Mouse (Mus musculus) stomach, postnatal 0 days (tissue): ENCODE data around the gene Alox15.
A peak's percentile ranks its signal among the peaks of the same experiment; 100 is the strongest.

Source experiments
- CTCF ChIP-seq: IDR thresholded peaks from 2 replicates; pipeline ENCODE4 v1.5.1; 2016; ENCODE audit warnings: antibody characterized with exemption, low read depth, mild to moderate bottlenecking, moderate library complexity
- EP300 ChIP-seq: optimal IDR thresholded peaks from 2 replicates; pipeline ENCODE3; 2016; ENCODE audit warnings: antibody characterized with exemption

- TF ChIP-seq EP300 (no peak), CTCF (peak; percentile 20; the same call in 1 of the 2 replicates)
Observed at GRCm38 (mm10) chr11:70339481-70339880, 12.3 kb downstream of the Alox15 start.
